Mouse (Mus musculus) limb, embryonic 15.5 days (tissue): ENCODE results near the gene Duxf3. TPM values are rescaled to one million over a fixed set of nuclear protein-coding genes. Genes with fewer than 3 reads are reported as not detected.
"Not testable (repeated sequence)": the region's sequence is repeated elsewhere in the genome, so short reads cannot be mapped to it uniquely, and the experiment has no call there.

Source experiments
- ATAC-seq: fragments of 200-750 bp; cut with Nextera tagmentation; 2 replicates; pipeline ENCODE4 v1.8.0; 2017; ENCODE audit warnings: low read depth, moderate TSS enrichment; ENCODE audit not compliant: insufficient number of reproducible peaks, low FRiP score, low TSS enrichment
- H3K27ac ChIP-seq: fragments of 300-500 bp; sonication (generic); 2 replicates; pipeline ENCODE4 v1.5.1; 2015; ENCODE audit warnings: moderate library complexity, mild to moderate bottlenecking, inconsistent platforms
- H3K27me3 ChIP-seq: fragments of 300-500 bp; sonication (generic); 2 replicates; pipeline ENCODE4 v1.6.1; 2015; ENCODE audit warnings: inconsistent platforms
- H3K36me3 ChIP-seq: fragments of 300-500 bp; sonication (generic); 2 replicates; pipeline ENCODE4 v1.6.1; 2015; ENCODE audit warnings: inconsistent platforms
- H3K4me1 ChIP-seq: fragments of 300-500 bp; sonication (generic); 2 replicates; pipeline ENCODE4 v1.6.1; 2015; ENCODE audit warnings: inconsistent platforms
- H3K4me2 ChIP-seq: fragments of 300-500 bp; sonication (generic); 2 replicates; pipeline ENCODE4 v1.6.1; 2015; ENCODE audit warnings: mild to moderate bottlenecking, inconsistent platforms
- H3K4me3 ChIP-seq: fragments of 300-500 bp; sonication (generic); 2 replicates; pipeline ENCODE4 v1.5.1; 2015; ENCODE audit warnings: mild to moderate bottlenecking, inconsistent platforms
- H3K9ac ChIP-seq: fragments of 300-500 bp; sonication (generic); 2 replicates; pipeline ENCODE4 v1.6.1; 2015; ENCODE audit warnings: inconsistent platforms
- H3K9me3 ChIP-seq: fragments of 300-500 bp; sonication (generic); 2 replicates; pipeline ENCODE4 v1.6.1; 2016; ENCODE audit warnings: inconsistent platforms
- WGBS: fragments of 180-500 bp; shearing (Covaris S2); methylation state at CpG from one replicate; pipeline ENCODE4 v1.1.7; 2015; 5-methylcytosine and 5-hydroxymethylcytosine counted together
- polyA plus RNA-seq: library from polyadenylated mRNA; unstranded; fragments of >200 nt; fragmentation: Nextera tagmentation; extraction: Ambion mirVana; gene quantifications from 2 replicates; pipeline ENCODE4 v1.2.1, GENCODE M21; 2015

Gene Duxf3
- polyA plus RNA-seq, 1 experiment from 2014 or later = not detected

- not testable (repeated sequence) for H3K9ac ChIP-seq, H3K27me3 ChIP-seq, H3K4me1 ChIP-seq, H3K4me3 ChIP-seq, H3K36me3 ChIP-seq, H3K4me2 ChIP-seq, H3K27ac ChIP-seq
- 75% methylated on average over 10 of the region's 10 CpGs for WGBS
- ATAC-seq = peak; percentile 41
- H3K9me3 ChIP-seq = peaks cover 16% of the 10 kb centered on the region
Observed at GRCm38 (mm10) chr10:58233054-58233739, 722 bp upstream of the Duxf3 start.

- H3K4me2 ChIP-seq, H3K27me3 ChIP-seq, H3K4me3 ChIP-seq, H3K27ac ChIP-seq, H3K9ac ChIP-seq, H3K36me3 ChIP-seq, H3K4me1 ChIP-seq: not testable (repeated sequence)
- H3K9me3 ChIP-seq = peaks cover 13% of the 10 kb centered on the region
- WGBS = 87% methylated on average over 35 of the region's 35 CpGs
- peak; percentile 84 for ATAC-seq
Observed at GRCm38 (mm10) chr10:58231779-58232640, 465 bp downstream of the Duxf3 start.

DNA sequence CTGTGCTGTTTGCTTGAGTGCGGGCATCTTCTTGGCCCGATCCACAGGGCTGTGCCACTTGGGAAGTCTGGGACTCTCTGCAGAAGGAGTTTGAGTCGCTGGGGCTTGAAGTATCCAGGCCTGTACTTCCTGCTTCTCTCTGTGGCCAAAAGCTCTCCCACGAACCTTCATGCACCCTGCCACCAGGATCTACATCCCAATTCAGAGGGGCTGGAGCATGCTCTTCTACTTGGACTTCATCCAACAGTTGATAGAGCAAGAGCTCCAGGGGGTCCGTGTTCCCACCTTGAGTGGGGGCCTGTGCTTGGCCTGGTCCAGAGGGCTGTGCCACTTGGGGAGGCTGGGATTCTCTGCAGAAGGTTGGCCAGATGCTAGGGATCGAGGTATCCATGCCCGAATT lies 1.4 kb downstream of the Duxf3 start:
- not testable (repeated sequence) for H3K9ac ChIP-seq, H3K36me3 ChIP-seq, H3K4me3 ChIP-seq, H3K27me3 ChIP-seq, H3K4me1 ChIP-seq, H3K4me2 ChIP-seq, H3K27ac ChIP-seq
- ATAC-seq = peak; percentile 62
- H3K9me3 ChIP-seq = peaks cover 13% of the 10 kb centered on the region
- WGBS = 86% methylated on average over 5 of the region's 7 CpGs

GRCm38 (mm10) chr10:58230021-58230420 lies 2.5 kb downstream of the Duxf3 start:
- not testable (repeated sequence) for H3K27me3 ChIP-seq, H3K9ac ChIP-seq, ATAC-seq, H3K27ac ChIP-seq, H3K4me3 ChIP-seq, H3K4me2 ChIP-seq, H3K4me1 ChIP-seq, H3K36me3 ChIP-seq
- WGBS = 51% methylated on average over 3 of the region's 3 CpGs
- H3K9me3 ChIP-seq = peaks cover 13% of the 10 kb centered on the region

DNA sequence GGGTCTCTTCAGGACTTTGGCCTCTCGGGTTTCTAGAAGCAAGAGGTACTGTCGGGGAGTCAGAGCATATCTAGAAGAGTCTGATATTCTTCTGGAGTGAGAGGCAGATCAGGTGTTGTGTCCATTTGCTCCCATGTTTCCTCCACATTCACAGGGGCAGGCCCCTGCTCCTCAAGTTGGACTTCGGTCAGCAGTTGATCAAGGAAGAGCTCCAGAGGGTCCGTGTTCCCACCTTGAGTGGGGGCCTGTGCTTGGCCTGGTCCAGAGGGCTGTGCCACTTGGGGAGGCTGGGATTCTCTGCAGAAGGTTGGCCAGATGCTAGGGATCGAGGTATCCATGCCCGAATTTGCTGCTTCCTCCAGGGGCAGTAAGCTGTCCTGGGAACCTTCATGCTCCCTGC lies 4.7 kb downstream of the Duxf3 start:
- 75% methylated on average over 3 of the region's 6 CpGs for WGBS
- H3K4me1 ChIP-seq, H3K4me2 ChIP-seq, H3K9ac ChIP-seq, ATAC-seq, H3K27me3 ChIP-seq, H3K27ac ChIP-seq, H3K36me3 ChIP-seq, H3K4me3 ChIP-seq: not testable (repeated sequence)
- peaks cover 13% of the 10 kb centered on the region for H3K9me3 ChIP-seq

DNA sequence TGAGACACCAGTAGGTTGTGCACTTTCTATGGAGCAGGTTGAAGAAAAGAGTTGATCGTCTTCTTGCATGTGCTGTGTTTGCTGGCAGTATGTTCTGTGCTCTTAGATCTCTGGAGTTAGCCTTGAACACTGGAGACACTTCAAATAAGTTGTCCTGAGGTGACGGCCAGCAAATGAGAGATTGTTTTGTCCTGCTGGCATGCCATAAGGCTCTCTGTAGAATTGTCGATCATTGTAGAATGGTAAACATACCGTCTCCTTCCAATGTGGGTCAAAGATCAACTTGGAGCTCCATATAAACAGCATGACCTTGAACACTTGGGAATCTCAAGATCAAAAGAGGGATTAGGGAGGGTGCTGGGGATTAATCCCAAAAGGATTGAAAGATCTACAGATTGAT lies 6.1 kb downstream of the Duxf3 start:
- not testable (repeated sequence) for H3K4me2 ChIP-seq, H3K36me3 ChIP-seq, H3K4me3 ChIP-seq, ATAC-seq, H3K4me1 ChIP-seq, H3K27me3 ChIP-seq, H3K27ac ChIP-seq, H3K9ac ChIP-seq, H3K9me3 ChIP-seq
- WGBS = 79% methylated on average over 4 of the region's 4 CpGs

DNA sequence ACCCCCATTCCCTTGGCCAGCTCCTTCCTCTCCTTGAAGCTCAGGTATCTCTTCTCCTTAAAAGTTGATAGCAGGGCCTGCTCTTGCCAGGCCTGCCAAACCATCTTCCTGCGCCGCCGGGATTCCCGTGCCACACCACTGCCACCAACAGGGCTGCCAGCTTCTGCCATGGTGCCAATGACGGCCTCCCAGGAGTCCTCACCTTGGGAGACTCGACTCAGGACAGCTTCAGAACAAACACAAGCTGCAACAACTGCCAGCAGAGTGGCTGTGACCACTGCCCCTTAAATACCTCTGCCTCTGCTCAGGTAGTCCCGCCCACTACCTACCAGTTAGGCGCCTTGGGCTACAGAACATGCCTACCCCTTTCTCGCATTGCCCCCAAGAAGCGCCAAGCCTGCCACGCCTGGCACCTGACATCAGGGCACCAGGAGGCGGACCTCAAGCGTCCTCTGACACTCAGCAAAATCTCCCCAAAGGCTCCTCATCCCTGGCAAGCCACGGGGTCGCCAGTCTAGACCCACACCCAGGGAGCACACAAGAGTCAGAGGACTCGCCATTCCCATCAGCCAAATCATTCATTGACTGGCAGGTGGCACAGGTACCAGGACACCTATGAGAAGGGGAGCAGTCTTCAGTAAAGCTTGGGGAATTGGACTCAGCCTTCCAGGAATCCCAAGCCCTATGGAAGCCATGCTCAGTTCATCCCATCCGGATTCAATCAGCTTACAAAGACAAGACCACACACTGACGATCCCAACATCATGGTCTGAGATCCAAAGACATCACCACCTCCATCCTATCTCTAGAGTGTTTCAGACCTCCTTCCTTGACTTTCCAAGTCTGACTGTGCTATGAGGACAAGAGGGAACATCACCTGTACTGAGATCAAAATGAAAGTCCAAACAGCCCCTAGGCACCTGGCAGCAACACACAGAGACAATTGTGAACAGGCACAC lies 7.4 kb downstream of the Duxf3 start, which contains the start of gene AW822073:
Gene AW822073 (minus strand): TSS at position 104 of the 959 bp plus-strand sequence.
- not testable (repeated sequence) for H3K4me2 ChIP-seq, H3K9me3 ChIP-seq, H3K4me1 ChIP-seq, ATAC-seq, H3K4me3 ChIP-seq, H3K36me3 ChIP-seq, H3K27me3 ChIP-seq, H3K27ac ChIP-seq, H3K9ac ChIP-seq
- 84% methylated on average over 18 of the region's 18 CpGs for WGBS

GRCm38 (mm10) chr10:58223972-58224805 lies 8.3 kb downstream of the Duxf3 start:
- not testable (repeated sequence) for H3K4me3 ChIP-seq, H3K27ac ChIP-seq, H3K9ac ChIP-seq, H3K36me3 ChIP-seq, ATAC-seq, H3K4me1 ChIP-seq, H3K9me3 ChIP-seq, H3K27me3 ChIP-seq, H3K4me2 ChIP-seq
- 82% methylated on average over 31 of the region's 31 CpGs for WGBS

- H3K9me3 ChIP-seq, H3K4me2 ChIP-seq, H3K27ac ChIP-seq, ATAC-seq, H3K27me3 ChIP-seq, H3K36me3 ChIP-seq, H3K4me1 ChIP-seq, H3K9ac ChIP-seq, H3K4me3 ChIP-seq: not testable (repeated sequence)
- WGBS = 79% methylated on average over 4 of the region's 6 CpGs
Observed at GRCm38 (mm10) chr10:58223161-58223560, 9.3 kb downstream of the Duxf3 start.

DNA sequence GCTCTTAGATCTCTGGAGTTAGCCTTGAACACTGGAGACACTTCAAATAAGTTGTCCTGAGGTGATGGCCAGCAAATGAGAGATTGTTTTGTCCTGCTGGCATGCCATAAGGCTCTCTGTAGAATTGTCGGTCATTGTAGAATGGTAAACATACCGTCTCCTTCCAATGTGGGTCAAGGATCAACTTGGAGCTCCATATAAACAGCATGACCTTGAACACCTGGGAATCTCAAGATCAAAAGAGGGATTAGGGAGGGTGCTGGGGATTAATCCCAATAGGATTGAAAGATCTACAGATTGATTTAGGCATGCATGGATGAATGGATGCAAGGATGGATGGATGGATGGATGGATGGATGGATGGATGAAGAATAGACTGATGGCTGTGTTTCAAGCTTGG lies 10.9 kb downstream of the Duxf3 start:
- not testable (repeated sequence) for H3K4me3 ChIP-seq, H3K9me3 ChIP-seq, H3K27ac ChIP-seq, H3K27me3 ChIP-seq, ATAC-seq, H3K4me2 ChIP-seq, H3K9ac ChIP-seq, H3K4me1 ChIP-seq, H3K36me3 ChIP-seq
- 94% methylated on average over 2 of the region's 2 CpGs for WGBS

DNA sequence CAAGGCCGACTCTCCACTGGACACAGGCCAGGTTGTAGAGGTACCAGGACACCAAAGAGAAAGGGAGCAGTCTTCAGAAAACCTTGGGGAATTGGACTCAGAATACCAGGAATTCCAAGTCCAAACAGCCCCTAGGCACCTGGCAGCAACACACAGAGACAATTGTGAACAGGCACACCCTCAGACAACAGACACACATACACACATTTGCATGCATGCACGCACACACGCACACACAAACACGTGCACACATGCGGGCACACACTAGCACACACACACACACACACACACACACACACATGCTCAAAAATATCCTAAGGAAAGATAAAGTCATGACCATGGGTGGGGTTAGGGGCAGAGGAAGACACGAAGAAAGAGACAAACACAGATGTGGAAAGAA lies 11.7 kb downstream of the Duxf3 start:
- no peak overlapping the region for H3K9ac ChIP-seq
- WGBS = 80% methylated on average over 6 of the region's 6 CpGs
- H3K4me1 ChIP-seq = no peaks in the 10 kb centered on the region
- H3K27ac ChIP-seq = no peak overlapping the region
- no peaks in the 10 kb centered on the region for H3K27me3 ChIP-seq
- no peak overlapping the region for H3K4me2 ChIP-seq
- no peaks in the 10 kb centered on the region for H3K36me3 ChIP-seq
- no peak for ATAC-seq
- no peaks in the 10 kb centered on the region for H3K9me3 ChIP-seq
- no peak overlapping the region for H3K4me3 ChIP-seq
